Mouse (Mus musculus): ENCODE results near the gene Mien1. TPM values are rescaled to one million over a fixed set of nuclear protein-coding genes. Genes with fewer than 3 reads are reported as not detected.

Gene Mien1
- polyA plus RNA-seq, 1 experiment from 2014 or later, result 112 TPM

DNA sequence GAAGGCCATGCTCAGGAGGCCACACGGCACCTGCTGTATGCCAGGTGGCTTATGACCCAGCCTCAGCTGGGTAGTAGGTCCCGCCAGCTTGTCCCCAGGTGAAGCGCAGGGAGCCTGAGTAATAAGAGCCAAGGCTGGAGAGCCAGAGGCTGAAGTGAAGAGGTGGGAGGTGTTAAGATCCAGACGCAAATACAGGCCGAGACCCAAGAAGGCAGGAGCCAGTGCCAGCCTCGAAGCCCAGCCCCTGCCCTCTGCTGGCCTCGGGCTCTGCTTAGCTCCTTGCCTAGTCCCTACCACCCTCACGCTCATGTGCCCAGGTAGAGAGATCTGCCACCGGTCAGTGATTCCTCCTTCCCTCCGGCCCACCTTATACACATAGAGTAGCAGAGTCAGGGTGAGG is 50.5 kb downstream of the Mien1 start:
- no peak for DNase-seq (ENCODE audit: low spot score)
- no peaks in the 10 kb centered on the region for H3K36me3 ChIP-seq
- 70% methylated on average over 10 of the region's 10 CpGs for WGBS
- H3K27me3 ChIP-seq (ENCODE audit: low read depth, poor library complexity, severe bottlenecking), result peaks cover 96% of the 10 kb centered on the region
- H3K27ac ChIP-seq (replicated peaks), result no peak overlapping the region
- no peak overlapping the region for H3K4me3 ChIP-seq
- peaks cover 37% of the 10 kb centered on the region for H3K4me1 ChIP-seq
- H3K9me3 ChIP-seq (replicated peaks), result no peaks in the 10 kb centered on the region

Other genes starting within 250 kb of the Mien1 start
- 74.3 and 82.5 TPM in 2 replicates for gene Med1, start 245.7 kb downstream of the Mien1 start, polyA plus RNA-seq (2016; fragmentation: Nextera tagmentation; extraction: Ambion mirVana)
- 10.7 and 12.0 TPM in 2 replicates for gene Cdk12, start 235.9 kb downstream of the Mien1 start, polyA plus RNA-seq (2016; fragmentation: Nextera tagmentation; extraction: Ambion mirVana)
- 0.05 and 0.09 TPM in 2 replicates for gene Neurod2, start 109.3 kb downstream of the Mien1 start, polyA plus RNA-seq (2016; fragmentation: Nextera tagmentation; extraction: Ambion mirVana)
- gene Ppp1r1b, start 90.6 kb downstream of the Mien1 start, polyA plus RNA-seq (2016; fragmentation: Nextera tagmentation; extraction: Ambion mirVana), result 1.0 and 1.6 TPM in 2 replicates
- 54.5 and 55.6 TPM in 2 replicates for gene Stard3, start 80.6 kb downstream of the Mien1 start, polyA plus RNA-seq (2016; fragmentation: Nextera tagmentation; extraction: Ambion mirVana)
- 0.19 TPM in 1 of 2 replicates, not detected in the other for gene Tcap, start 55.2 kb downstream of the Mien1 start, polyA plus RNA-seq (2016; fragmentation: Nextera tagmentation; extraction: Ambion mirVana)
- gene Pnmt, start 52.5 kb downstream of the Mien1 start, polyA plus RNA-seq (2016; fragmentation: Nextera tagmentation; extraction: Ambion mirVana), result not detected in 2 replicates
- gene Pgap3, start 38.5 kb downstream of the Mien1 start, polyA plus RNA-seq (2016; fragmentation: Nextera tagmentation; extraction: Ambion mirVana), result 8.8 and 10.1 TPM in 2 replicates
- 21.8 and 22.4 TPM in 2 replicates for gene Erbb2, start 26.5 kb downstream of the Mien1 start, polyA plus RNA-seq (2016; fragmentation: Nextera tagmentation; extraction: Ambion mirVana)
- 1.5 and 2.3 TPM in 2 replicates for gene Grb7, start 7.4 kb upstream of the Mien1 start, polyA plus RNA-seq (2016; fragmentation: Nextera tagmentation; extraction: Ambion mirVana)
- gene Ikzf3, start 107.0 kb upstream of the Mien1 start, polyA plus RNA-seq (2016; fragmentation: Nextera tagmentation; extraction: Ambion mirVana), result 0.02 and 0.06 TPM in 2 replicates
- gene Zpbp2, start 112.1 kb upstream of the Mien1 start, polyA plus RNA-seq (2016; fragmentation: Nextera tagmentation; extraction: Ambion mirVana), result 0.11 and 0.32 TPM in 2 replicates
- gene Ormdl3, start 148.4 kb upstream of the Mien1 start, polyA plus RNA-seq (2016; fragmentation: Nextera tagmentation; extraction: Ambion mirVana), result 65.8 and 81.0 TPM in 2 replicates
- not detected in 2 replicates for gene Lrrc3c, start 159.3 kb upstream of the Mien1 start, polyA plus RNA-seq (2016; fragmentation: Nextera tagmentation; extraction: Ambion mirVana)
- gene Gm12355, start 186.7 kb upstream of the Mien1 start, polyA plus RNA-seq (2016; fragmentation: Nextera tagmentation; extraction: Ambion mirVana), result 1.4 and 2.1 TPM in 2 replicates
- not detected in 2 replicates for gene Gsdma3, start 187.4 kb upstream of the Mien1 start, polyA plus RNA-seq (2016; fragmentation: Nextera tagmentation; extraction: Ambion mirVana)
- gene Gsdma2, start 207.8 kb upstream of the Mien1 start, polyA plus RNA-seq (2016; fragmentation: Nextera tagmentation; extraction: Ambion mirVana), result not detected in 2 replicates
- gene Gsdma, start 225.4 kb upstream of the Mien1 start, polyA plus RNA-seq (2016; fragmentation: Nextera tagmentation; extraction: Ambion mirVana), result not detected in 2 replicates
- gene Psmd3, start 243.6 kb upstream of the Mien1 start, polyA plus RNA-seq (2016; fragmentation: Nextera tagmentation; extraction: Ambion mirVana), result 246 and 258 TPM in 2 replicates